Mouse (Mus musculus): ENCODE measurements at regions not wholly inside any gene's neighbourhood (a gene's known extent, or its start where the extent isn't known, plus 50 kb on each side); places are given as distances from the start of the nearest gene placed in this dataset.
A peak's percentile ranks its signal among the peaks of the same experiment; 100 is the strongest.

DNA sequence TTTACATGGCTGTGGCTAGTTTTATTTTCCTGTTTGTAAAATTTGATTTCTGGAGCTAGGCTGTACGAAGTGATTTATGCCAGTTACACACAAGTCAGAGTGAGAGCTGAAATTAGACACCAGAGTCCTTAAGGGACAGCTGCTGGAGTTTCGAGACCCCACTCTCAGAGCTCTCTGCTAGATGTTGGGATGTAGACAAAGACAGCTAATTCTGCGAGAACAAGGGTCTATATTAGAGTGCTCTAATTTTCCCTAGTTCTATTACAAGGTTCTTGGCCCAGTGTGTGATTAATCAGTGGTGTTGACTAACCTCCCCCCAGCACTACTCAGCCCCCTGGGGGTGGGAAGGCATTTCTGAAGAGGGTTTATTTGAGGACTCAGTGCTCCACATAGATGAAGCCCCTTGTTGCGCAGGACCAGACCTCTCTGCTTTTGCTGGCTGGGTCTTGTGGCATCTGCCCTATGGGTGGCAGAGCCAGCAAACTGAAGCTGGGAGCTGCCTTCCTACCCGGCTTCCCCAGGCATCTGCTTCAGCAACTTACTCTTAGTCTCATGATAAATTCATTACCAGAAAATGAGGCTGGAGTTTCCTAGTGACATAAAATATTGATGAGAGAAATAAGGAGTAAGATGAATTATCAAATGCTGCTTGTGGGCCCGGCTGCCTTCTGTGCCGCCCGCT, 171.9 kb downstream of the Spata19 start:
- ATAC-seq (replicated peaks): peak; percentile 60; the same call in 1 of the 2 replicates

DNA sequence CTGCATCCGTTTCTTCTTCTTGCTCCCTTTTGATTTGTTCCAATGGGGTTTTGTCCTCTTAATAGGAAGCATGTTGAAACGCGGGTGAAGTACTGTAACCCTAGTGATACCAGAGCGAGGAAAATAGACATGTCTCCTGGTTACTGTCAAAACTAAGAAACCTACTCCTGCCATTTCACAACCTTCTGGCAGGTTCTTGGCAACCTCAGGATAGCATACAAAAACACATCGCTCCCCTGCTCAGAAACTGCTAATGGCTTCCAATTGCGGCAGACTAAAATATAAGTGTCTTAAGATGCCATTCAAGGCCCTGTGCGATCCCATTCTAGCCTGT, 172.4 kb downstream of the Spata19 start:
- Histone ChIP-seq H3K9me3 (no peaks in the 10 kb centered on the region), H3K4me3 (no peak overlapping the region), H3K4me2 (replicated peaks) (no peak overlapping the region), H3K36me3 (no peaks in the 10 kb centered on the region), H3K27me3 (no peaks in the 10 kb centered on the region), H3K9ac (replicated peaks) (no peak overlapping the region), H3K4me1 (peaks cover 12% of the 10 kb centered on the region; the same call in 1 of the 2 replicates), H3K27ac (replicated peaks) (peak overlapping the region; percentile 7; the same call in 1 of the 2 replicates)
- 54% methylated on average over 7 of the region's 7 CpGs for WGBS
- 0 out of 2 replicates have a peak, but pooled peaks have one; percentile 19 for ATAC-seq (replicated peaks)

More for the DNA sequence above, 171.9 kb downstream of the Spata19 start:
- Histone ChIP-seq H3K27ac (replicated peaks) (peak overlapping the region; percentile 7), H3K36me3 (no peaks in the 10 kb centered on the region), H3K9me3 (no peaks in the 10 kb centered on the region), H3K4me3 (no peak overlapping the region), H3K27me3 (no peaks in the 10 kb centered on the region), H3K9ac (replicated peaks) (no peak overlapping the region), H3K4me2 (replicated peaks) (no peak overlapping the region), H3K4me1 (peaks cover 12% of the 10 kb centered on the region; the same call in 1 of the 2 replicates)
- 60% methylated on average over 8 of the region's 8 CpGs for WGBS

GRCm38 (mm10) chr9:27617096-27617839, 173.3 kb upstream of the Opcml start:
- Histone ChIP-seq H3K4me1 (peaks cover 14% of the 10 kb centered on the region), H3K27ac (replicated peaks) (peak overlapping the region; percentile 74), H3K4me3 (no peak overlapping the region), H3K4me2 (replicated peaks) (no peak overlapping the region), H3K9ac (replicated peaks) (no peak overlapping the region), H3K27me3 (no peaks in the 10 kb centered on the region), H3K9me3 (no peaks in the 10 kb centered on the region), H3K36me3 (no peaks in the 10 kb centered on the region)
- ATAC-seq (replicated peaks): peak; percentile 74
- WGBS: 26% methylated on average over 7 of the region's 7 CpGs

DNA sequence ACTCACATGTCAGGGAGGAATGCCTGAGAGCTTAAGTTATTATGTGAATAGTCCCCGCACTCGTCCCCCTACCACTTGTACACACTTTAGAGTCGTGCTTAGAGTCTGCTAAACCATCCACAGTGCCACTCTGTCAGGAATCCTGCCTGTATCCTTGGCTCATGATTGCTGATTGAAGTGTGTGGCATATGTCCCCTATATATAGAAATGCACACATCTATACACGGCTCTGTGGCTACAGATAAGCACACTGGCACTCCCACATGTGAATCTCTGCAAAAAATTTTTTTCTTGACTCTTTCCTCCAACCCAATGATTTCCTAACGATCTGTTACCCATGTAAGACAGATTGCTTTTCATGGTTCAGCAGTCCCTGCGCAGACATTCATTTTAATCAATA, 155.7 kb upstream of the Opcml start:
- Histone ChIP-seq H3K36me3 (no peaks in the 10 kb centered on the region), H3K9ac (replicated peaks) (no peak overlapping the region), H3K9me3 (no peaks in the 10 kb centered on the region), H3K4me1 (no peaks in the 10 kb centered on the region; the same call in 1 of the 2 replicates), H3K4me2 (replicated peaks) (no peak overlapping the region), H3K4me3 (no peak overlapping the region), H3K27me3 (no peaks in the 10 kb centered on the region), H3K27ac (replicated peaks) (no peak overlapping the region)
- WGBS: 40% methylated on average over 6 of the region's 6 CpGs
- ATAC-seq (replicated peaks): 0 out of 2 replicates have a peak, but pooled peaks have one; percentile 38

DNA sequence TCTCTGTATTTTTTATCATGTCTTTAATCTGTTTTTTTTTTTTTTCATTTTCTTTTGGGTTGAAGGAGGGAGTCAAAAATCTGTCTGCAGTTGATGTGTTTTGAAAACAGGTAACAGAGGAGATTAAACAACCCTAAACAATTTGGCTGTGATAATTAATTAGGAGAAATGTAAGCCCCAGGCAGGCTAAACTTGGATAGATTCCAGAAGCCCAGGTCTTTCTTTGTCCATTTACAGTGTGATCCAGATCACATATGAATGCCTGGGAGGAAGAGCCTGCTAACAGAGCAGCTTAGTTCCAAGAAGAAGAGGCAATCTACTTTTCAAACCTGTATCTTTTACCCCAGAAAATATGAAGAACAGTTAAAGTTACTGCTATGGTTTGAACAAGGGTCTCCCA, 150.0 kb upstream of the Opcml start:
- Histone ChIP-seq H3K4me3 (no peak overlapping the region), H3K4me2 (replicated peaks) (no peak overlapping the region), H3K9me3 (no peaks in the 10 kb centered on the region), H3K9ac (replicated peaks) (no peak overlapping the region), H3K36me3 (no peaks in the 10 kb centered on the region), H3K4me1 (peaks cover 8% of the 10 kb centered on the region), H3K27me3 (no peaks in the 10 kb centered on the region), H3K27ac (replicated peaks) (no peak overlapping the region)
- no peak for ATAC-seq (replicated peaks)

DNA sequence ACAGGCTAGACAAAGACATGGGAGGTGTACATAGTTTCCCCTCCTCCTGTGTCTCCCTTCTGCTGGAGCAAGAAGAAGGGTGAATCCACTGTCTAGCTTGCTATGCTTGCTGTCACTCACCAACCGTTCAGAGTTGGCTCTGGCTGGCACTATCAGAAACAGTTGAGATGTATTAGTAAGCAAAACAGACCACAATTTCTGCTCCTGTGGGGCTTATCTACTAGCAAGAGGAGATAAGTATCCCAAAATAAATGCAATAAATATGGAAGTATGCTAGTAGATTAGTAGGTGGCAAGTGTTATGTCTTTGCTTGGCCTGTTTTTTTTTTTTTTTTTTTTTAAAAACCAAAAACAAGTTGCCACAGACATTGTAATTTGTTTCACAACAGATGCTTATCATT, 147.3 kb upstream of the Opcml start:
- H3K27me3 ChIP-seq: no peaks in the 10 kb centered on the region
- no peak overlapping the region for H3K4me2 ChIP-seq (replicated peaks)
- no peak overlapping the region for H3K4me3 ChIP-seq
- no peak overlapping the region for H3K27ac ChIP-seq (replicated peaks)
- peaks cover 8% of the 10 kb centered on the region for H3K4me1 ChIP-seq
- H3K9ac ChIP-seq (replicated peaks): no peak overlapping the region
- 50% methylated on average over 1 of the region's 1 CpGs for WGBS
- ATAC-seq (replicated peaks): no peak
- no peaks in the 10 kb centered on the region for H3K36me3 ChIP-seq
- H3K9me3 ChIP-seq: no peaks in the 10 kb centered on the region

DNA sequence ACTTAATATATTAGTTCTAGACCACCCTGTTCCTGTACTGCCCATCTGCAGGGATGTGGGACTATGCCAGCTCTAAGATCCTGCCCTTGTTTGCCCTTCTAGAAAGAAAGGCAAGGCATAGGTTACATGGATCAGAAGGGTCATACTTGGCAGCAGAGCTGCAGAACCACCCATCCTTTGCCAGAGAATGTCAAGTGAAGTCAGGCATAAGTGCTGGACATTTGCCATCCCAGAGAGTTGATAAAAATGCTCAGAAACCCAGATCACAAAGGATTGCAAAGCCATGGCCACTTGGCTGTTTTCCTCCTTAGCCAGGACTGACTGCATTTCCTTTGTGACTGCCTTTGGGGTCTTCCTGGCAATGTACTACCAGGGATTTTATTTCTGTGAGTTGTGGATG, 146.7 kb upstream of the Opcml start:
- Histone ChIP-seq H3K4me1 (peaks cover 8% of the 10 kb centered on the region), H3K27ac (replicated peaks) (no peak overlapping the region), H3K27me3 (no peaks in the 10 kb centered on the region), H3K36me3 (no peaks in the 10 kb centered on the region), H3K9me3 (no peaks in the 10 kb centered on the region), H3K4me3 (no peak overlapping the region), H3K4me2 (replicated peaks) (no peak overlapping the region), H3K9ac (replicated peaks) (no peak overlapping the region)
- ATAC-seq (replicated peaks): no peak

- Histone ChIP-seq H3K4me2 (replicated peaks) (no peak overlapping the region), H3K27me3 (no peaks in the 10 kb centered on the region), H3K9ac (replicated peaks) (no peak overlapping the region), H3K4me1 (peaks cover 5% of the 10 kb centered on the region), H3K4me3 (no peak overlapping the region), H3K36me3 (no peaks in the 10 kb centered on the region), H3K9me3 (no peaks in the 10 kb centered on the region), H3K27ac (replicated peaks) (no peak overlapping the region)
- no peak for ATAC-seq (replicated peaks)
- WGBS: 81% methylated on average over 5 of the region's 5 CpGs
Measured at GRCm38 (mm10) chr9:27645435-27645834, 145.1 kb upstream of the Opcml start.

DNA sequence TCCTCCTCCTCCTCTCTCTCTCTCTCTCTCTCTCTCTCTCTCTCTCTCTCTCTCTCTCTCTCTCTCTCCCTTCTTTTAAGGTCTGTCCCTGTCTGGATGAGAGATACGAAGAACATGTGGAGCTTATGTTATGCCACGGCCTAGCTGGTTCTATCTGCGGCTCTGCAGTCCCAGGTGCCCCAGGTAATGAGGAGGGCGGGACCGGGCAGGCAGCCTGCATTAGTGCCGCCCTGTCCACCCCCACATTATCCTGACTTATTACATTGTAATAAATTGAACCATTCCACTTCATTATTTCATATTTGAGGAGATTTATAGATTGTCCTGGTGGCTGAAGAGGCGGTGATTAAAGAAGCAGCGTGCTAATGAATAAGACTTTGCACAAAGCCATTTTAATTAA, 144.5 kb upstream of the Opcml start:
- Histone ChIP-seq H3K27ac (replicated peaks) (no peak overlapping the region), H3K36me3 (no peaks in the 10 kb centered on the region), H3K9ac (replicated peaks) (no peak overlapping the region), H3K4me2 (replicated peaks) (no peak overlapping the region), H3K27me3 (no peaks in the 10 kb centered on the region), H3K9me3 (no peaks in the 10 kb centered on the region), H3K4me3 (no peak overlapping the region), H3K4me1 (peaks cover 5% of the 10 kb centered on the region)
- ATAC-seq (replicated peaks): no peak
- 65% methylated on average over 8 of the region's 8 CpGs for WGBS

GRCm38 (mm10) chr9:27646956-27647355, 143.6 kb upstream of the Opcml start:
- no peaks in the 10 kb centered on the region for H3K27me3 ChIP-seq
- H3K9ac ChIP-seq (replicated peaks): no peak overlapping the region
- WGBS: 74% methylated on average over 10 of the region's 10 CpGs
- H3K36me3 ChIP-seq: no peaks in the 10 kb centered on the region
- no peak for ATAC-seq (replicated peaks)
- no peak overlapping the region for H3K4me3 ChIP-seq
- H3K9me3 ChIP-seq: no peaks in the 10 kb centered on the region
- H3K4me1 ChIP-seq: peaks cover 5% of the 10 kb centered on the region
- H3K27ac ChIP-seq (replicated peaks): no peak overlapping the region
- H3K4me2 ChIP-seq (replicated peaks): no peak overlapping the region

GRCm38 (mm10) chr9:27658001-27658400, 132.6 kb upstream of the Opcml start:
- 100% methylated on average over 1 of the region's 1 CpGs for WGBS
- H3K27ac ChIP-seq (replicated peaks): no peak overlapping the region
- H3K4me2 ChIP-seq (replicated peaks): no peak overlapping the region
- no peaks in the 10 kb centered on the region for H3K27me3 ChIP-seq
- ATAC-seq (replicated peaks): no peak
- H3K4me1 ChIP-seq: peaks cover 8% of the 10 kb centered on the region
- H3K9me3 ChIP-seq: no peaks in the 10 kb centered on the region
- no peak overlapping the region for H3K9ac ChIP-seq (replicated peaks)
- no peaks in the 10 kb centered on the region for H3K36me3 ChIP-seq
- H3K4me3 ChIP-seq: no peak overlapping the region

GRCm38 (mm10) chr9:27661431-27662300, 128.9 kb upstream of the Opcml start:
- Histone ChIP-seq H3K36me3 (no peaks in the 10 kb centered on the region), H3K27ac (replicated peaks) (no peak overlapping the region), H3K4me2 (replicated peaks) (no peak overlapping the region), H3K4me3 (no peak overlapping the region), H3K9me3 (no peaks in the 10 kb centered on the region), H3K4me1 (peaks cover 5% of the 10 kb centered on the region), H3K9ac (replicated peaks) (no peak overlapping the region), H3K27me3 (no peaks in the 10 kb centered on the region)
- 88% methylated on average over 1 of the region's 1 CpGs for WGBS
- no peak for ATAC-seq (replicated peaks)
